Mouse (Mus musculus) olfactory bulb, adult 2 months (tissue): ENCODE measurements at regions not wholly inside any gene's neighbourhood (a gene's known extent, or its start where the extent isn't known, plus 50 kb on each side); places are given as distances from the start of the nearest gene placed in this dataset.

Source experiments
- CTCF ChIP-seq: fragments of 200-500 bp; IDR thresholded peaks from 2 replicates; pipeline ENCODE4 v1.5.1; 2012; ENCODE audit warnings: low read depth, mild to moderate bottlenecking, low read length, moderate library complexity; ENCODE audit not compliant: insufficient read depth
- POLR2A ChIP-seq: fragments of 200-500 bp; IDR thresholded peaks from 2 replicates; pipeline ENCODE4 v1.6.1; 2012; ENCODE audit warnings: mild to moderate bottlenecking, low read depth, low read length, moderate library complexity; ENCODE audit not compliant: insufficient read depth

GRCm38 (mm10) chr13:84758568-84758900, 430.7 kb upstream of the Ccnh start:
- TF ChIP-seq POLR2A, result no peak
- TF ChIP-seq CTCF, result peak; percentile 73
